Mouse (Mus musculus) left cerebral cortex, postnatal 14 days (tissue): ENCODE results near the gene Klhl21. TPM values are rescaled to one million over a fixed set of nuclear protein-coding genes. Genes with fewer than 3 reads are reported as not detected.

Experiments used
- DNase-seq, 2 experiments: peaks; one replicate each; pipeline ENCODE4 v3.0.0; 2021 to 2022; ENCODE audit warnings: low spot score in 2 of 2, mixed read lengths in 1 of 2
- intact Hi-C: fragments of 180-260 bp; cut with DNase I; formaldehyde crosslinking; loops from one replicate; pipeline ENCODE4 v1.15.1; 2025
- total RNA-seq, 2 experiments: library from RNA; stranded (reverse); gene quantifications; 2 replicates each; pipeline ENCODE4 v1.2.3; 2021

Gene Klhl21
- total RNA-seq, 2 experiments from 2014 or later, result 12.7 to 13.4 TPM

DNA sequence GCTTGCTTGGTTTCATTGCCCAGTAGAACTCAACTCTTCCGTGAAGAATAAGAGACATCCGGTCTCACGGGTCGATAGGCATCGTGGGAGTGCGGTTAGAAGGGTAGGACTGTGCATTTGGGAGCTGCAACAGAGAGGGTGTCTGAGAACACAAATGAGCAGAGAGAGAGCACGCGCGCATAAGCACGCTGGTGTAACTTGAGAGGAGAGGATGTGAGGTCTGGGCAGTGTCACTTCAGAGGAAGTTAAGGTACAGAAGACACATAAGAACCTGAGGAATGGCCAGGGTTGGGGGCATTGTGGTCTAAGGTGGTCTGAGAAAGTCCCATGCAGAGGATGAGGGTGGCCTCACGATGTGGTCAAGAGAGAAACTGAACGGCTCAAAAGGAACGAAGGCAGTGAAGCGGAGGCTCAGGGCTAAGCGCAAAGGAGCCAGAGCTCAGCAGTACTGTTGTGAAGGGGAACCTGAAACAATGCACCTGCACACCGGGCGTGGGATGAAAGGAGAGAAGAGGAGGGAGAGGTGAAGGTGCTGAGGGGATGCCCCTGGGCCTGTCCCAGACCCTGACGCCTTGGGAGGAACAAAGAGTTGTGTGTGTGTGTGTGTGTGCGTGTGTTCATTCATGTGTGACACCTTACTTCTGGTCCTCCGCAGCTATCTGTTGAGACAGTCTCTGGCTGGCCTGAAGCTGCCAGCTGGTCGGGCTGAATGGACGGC is 33.5 kb downstream of the Klhl21 start:
- intact Hi-C loops, result no loop called here
- no peak for DNase-seq

DNA sequence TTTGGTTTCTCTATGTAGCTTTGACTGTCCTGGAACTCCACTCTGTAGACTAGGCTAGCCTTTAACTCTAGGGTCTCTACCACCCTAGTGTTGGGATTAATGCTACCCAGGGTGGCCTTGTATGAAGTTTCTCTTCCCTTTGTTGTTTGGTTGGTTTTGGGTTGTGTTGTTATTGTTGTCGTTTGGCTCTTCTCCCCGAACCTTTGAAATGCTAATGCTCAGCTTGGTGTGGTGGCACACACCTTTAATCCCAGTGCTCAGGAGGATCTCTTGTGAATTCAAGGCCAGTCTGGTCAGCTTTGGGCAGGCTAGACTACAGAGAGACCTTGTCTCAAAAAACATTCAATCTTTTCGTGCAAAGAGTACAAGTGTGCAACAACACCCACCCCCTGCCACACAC is 34.6 kb downstream of the Klhl21 start:
- intact Hi-C loops, result no loop called here

GRCm38 (mm10) chr4:152044609-152045008 is 36.0 kb downstream of the Klhl21 start:
- no peak for DNase-seq
- intact Hi-C loops, result no loop called here

More for the DNA sequence above, 34.6 kb downstream of the Klhl21 start:
- no peak for DNase-seq

- intact Hi-C loops, result no loop called here
- DNase-seq, result peak in 1 of 2 experiments; percentile 48
Observed at GRCm38 (mm10) chr4:152062390-152063110, 53.9 kb downstream of the Klhl21 start.

GRCm38 (mm10) chr4:152067280-152067679 is 58.7 kb downstream of the Klhl21 start:
- no peak for DNase-seq
- intact Hi-C loops, result no loop called here

Other genes with a start within 250 kb of the Klhl21 start
- 100 to 1,000 TPM; 194 to 203 TPM for gene Camta1, start 146.9 kb upstream of the Klhl21 start, total RNA-seq
- 10 to 100 TPM; 70.8 to 74.7 TPM for gene Dnajc11, start 75.1 kb upstream of the Klhl21 start, total RNA-seq
- gene Thap3, start 19.8 kb upstream of the Klhl21 start, total RNA-seq, result 10 to 100 TPM; 16.1 to 19.3 TPM
- 10 to 100 TPM; 14.2 to 14.4 TPM for gene Phf13, start 12.5 kb upstream of the Klhl21 start, total RNA-seq
- gene Zbtb48, start 18.9 kb downstream of the Klhl21 start, total RNA-seq, result 10 to 100 TPM; 11.5 to 13.2 TPM
- under 1 TPM; 0.49 to 0.55 TPM for gene Tas1r1, start 29.8 kb downstream of the Klhl21 start, total RNA-seq
- 10 to 100 TPM; 21.3 to 21.9 TPM for gene Nol9, start 30.5 kb downstream of the Klhl21 start, total RNA-seq
- 10 to 100 TPM; 74.0 to 84.0 TPM for gene Plekhg5, start 63.7 kb downstream of the Klhl21 start, total RNA-seq
- gene Tnfrsf25, start 107.1 kb downstream of the Klhl21 start, total RNA-seq, result 10 to 100 TPM in 1 of 2 experiments, 1 to 10 TPM in 1; 6.2 to 16.5 TPM
- gene Espn, start 143.6 kb downstream of the Klhl21 start, total RNA-seq, result under 1 TPM; 0.24 to 0.44 TPM
- not detected for gene Hes2, start 150.1 kb downstream of the Klhl21 start, total RNA-seq
- gene Acot7, start 169.3 kb downstream of the Klhl21 start, total RNA-seq, result 100 to 1,000 TPM; 377 to 378 TPM